Mouse (Mus musculus) midbrain, embryonic 12.5 days (tissue): ENCODE results near the gene Prex1. TPM values are rescaled to one million over a fixed set of nuclear protein-coding genes. Genes with fewer than 3 reads are reported as not detected.
"Not testable (repeated sequence)": the region's sequence is repeated elsewhere in the genome, so short reads cannot be mapped to it uniquely, and the experiment has no call there.

ENCODE experiments used
- ATAC-seq: fragments of 200-750 bp; cut with Nextera tagmentation; 2 replicates; pipeline ENCODE4 v1.8.0; 2017; ENCODE audit warnings: low read depth, moderate TSS enrichment, moderate library complexity; ENCODE audit not compliant: low FRiP score
- H3K27ac ChIP-seq: fragments of 300-500 bp; sonication (generic); replicated peaks from 2 replicates; pipeline ENCODE4 v1.5.1; 2016; ENCODE audit warnings: mild to moderate bottlenecking
- H3K27me3 ChIP-seq: fragments of 300-500 bp; sonication (generic); 2 replicates; pipeline ENCODE4 v1.6.1; 2016; ENCODE audit warnings: mild to moderate bottlenecking
- H3K36me3 ChIP-seq: fragments of 300-500 bp; sonication (generic); 2 replicates; pipeline ENCODE4 v1.6.1; 2016
- H3K4me1 ChIP-seq: fragments of 300-500 bp; sonication (generic); 2 replicates; pipeline ENCODE4 v1.6.1; 2016
- H3K4me2 ChIP-seq: fragments of 300-500 bp; sonication (generic); replicated peaks from 2 replicates; pipeline ENCODE4 v1.6.1; 2016; ENCODE audit warnings: mild to moderate bottlenecking, moderate library complexity
- H3K4me3 ChIP-seq: fragments of 300-500 bp; sonication (generic); 2 replicates; pipeline ENCODE4 v1.5.1; 2016; ENCODE audit warnings: mild to moderate bottlenecking
- H3K9ac ChIP-seq: fragments of 300-500 bp; sonication (generic); replicated peaks from 2 replicates; pipeline ENCODE4 v1.6.1; 2016; ENCODE audit warnings: mild to moderate bottlenecking, moderate library complexity
- H3K9me3 ChIP-seq: fragments of 300-500 bp; sonication (generic); 2 replicates; pipeline ENCODE4 v1.6.1; 2016; ENCODE audit warnings: mild to moderate bottlenecking
- WGBS: fragments of 180-500 bp; shearing (Covaris S2); methylation state at CpG from one replicate; pipeline ENCODE4 v1.1.7; 2016; 5-methylcytosine and 5-hydroxymethylcytosine counted together
- polyA plus RNA-seq: library from polyadenylated mRNA; unstranded; fragments of >200 nt; fragmentation: Nextera tagmentation; extraction: Ambion mirVana; gene quantifications from 2 replicates; pipeline ENCODE4 v1.2.1, GENCODE M21; 2016

Prex1 gene
- polyA plus RNA-seq, 1 experiment from 2014 or later = 26.2 TPM

DNA sequence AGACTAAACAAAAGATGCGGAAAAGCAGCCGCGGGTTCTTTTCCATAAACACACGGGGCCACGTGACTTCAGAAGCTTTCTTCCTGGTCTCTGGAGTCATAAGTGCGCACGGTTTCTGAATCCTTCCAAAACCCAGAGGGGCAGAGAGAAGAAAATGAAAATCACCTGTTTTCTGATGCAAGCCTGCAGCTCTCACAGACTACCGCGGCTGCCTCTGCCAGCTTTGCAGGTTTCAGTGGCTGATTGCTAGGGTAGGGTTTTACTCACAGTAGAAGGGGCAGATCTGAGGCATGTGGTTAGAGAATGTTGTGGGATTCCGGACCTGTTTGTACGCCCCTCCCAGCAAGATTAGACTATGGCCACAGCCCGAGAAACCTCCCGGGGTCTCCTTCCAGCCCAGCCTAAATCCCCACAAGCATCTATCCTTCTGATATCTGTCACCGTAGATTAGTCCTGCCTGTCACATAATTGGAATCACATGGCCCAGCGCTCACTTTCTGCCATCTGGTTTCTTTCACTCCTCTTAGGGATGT lies 21.9 kb upstream of the Prex1 start:
- WGBS = 30% methylated on average over 15 of the region's 15 CpGs
- H3K9ac ChIP-seq = 0 out of 2 replicates have a peak overlapping the region, but pooled peaks have one; percentile 20
- H3K4me1 ChIP-seq = peaks cover 9% of the 10 kb centered on the region
- no peaks in the 10 kb centered on the region for H3K9me3 ChIP-seq
- no peaks in the 10 kb centered on the region for H3K36me3 ChIP-seq
- peak overlapping the region; percentile 19; the same call in 1 of the 2 replicates for H3K4me2 ChIP-seq
- ATAC-seq = 0 out of 2 replicates have a peak, but pooled peaks have one; percentile 30
- H3K4me3 ChIP-seq = no peak overlapping the region
- peak overlapping the region; percentile 50 for H3K27ac ChIP-seq
- no peaks in the 10 kb centered on the region for H3K27me3 ChIP-seq

- H3K4me3 ChIP-seq = no peak overlapping the region
- H3K9me3 ChIP-seq = no peaks in the 10 kb centered on the region
- 84% methylated on average over 2 of the region's 2 CpGs for WGBS
- no peak overlapping the region for H3K4me2 ChIP-seq
- ATAC-seq = no peak
- H3K27ac ChIP-seq = no peak overlapping the region
- no peaks in the 10 kb centered on the region for H3K36me3 ChIP-seq
- H3K4me1 ChIP-seq = peaks cover 34% of the 10 kb centered on the region
- H3K27me3 ChIP-seq = no peaks in the 10 kb centered on the region
- H3K9ac ChIP-seq = no peak overlapping the region
Observed at GRCm38 (mm10) chr2:166732860-166733259, 19.2 kb upstream of the Prex1 start.

DNA sequence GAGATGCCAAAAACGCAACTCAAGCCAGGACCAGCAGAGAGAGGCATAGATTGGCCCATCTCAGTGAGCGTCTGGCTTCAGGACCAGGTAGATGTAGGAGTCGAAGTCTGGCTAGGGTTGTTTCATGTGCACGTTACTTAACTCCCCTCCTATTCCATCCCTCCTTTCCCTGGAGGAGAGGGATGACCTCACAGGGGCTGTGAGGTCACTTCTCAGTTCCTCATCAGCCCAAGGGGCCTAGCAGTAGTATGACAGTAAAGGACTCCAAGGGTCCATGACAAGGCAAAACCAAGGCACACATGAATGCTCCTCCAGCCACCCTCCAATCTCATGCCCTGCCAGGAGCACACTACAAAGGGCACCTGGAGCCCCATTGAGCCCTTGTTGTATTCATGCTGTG lies 18.5 kb upstream of the Prex1 start:
- peaks cover 34% of the 10 kb centered on the region for H3K4me1 ChIP-seq
- ATAC-seq = no peak
- WGBS = 87% methylated on average over 4 of the region's 4 CpGs
- H3K9ac ChIP-seq = no peak overlapping the region
- no peak overlapping the region for H3K4me2 ChIP-seq
- H3K27me3 ChIP-seq = no peaks in the 10 kb centered on the region
- H3K27ac ChIP-seq = no peak overlapping the region
- H3K4me3 ChIP-seq = no peak overlapping the region
- H3K36me3 ChIP-seq = no peaks in the 10 kb centered on the region
- no peaks in the 10 kb centered on the region for H3K9me3 ChIP-seq

GRCm38 (mm10) chr2:166731102-166731883 lies 17.7 kb upstream of the Prex1 start:
- H3K9ac ChIP-seq, H3K27ac ChIP-seq, H3K9me3 ChIP-seq, H3K4me2 ChIP-seq, ATAC-seq, H3K27me3 ChIP-seq, H3K4me3 ChIP-seq, H3K36me3 ChIP-seq: not testable (repeated sequence)
- H3K4me1 ChIP-seq = peaks cover 34% of the 10 kb centered on the region
- 95% methylated on average over 1 of the region's 1 CpGs for WGBS

DNA sequence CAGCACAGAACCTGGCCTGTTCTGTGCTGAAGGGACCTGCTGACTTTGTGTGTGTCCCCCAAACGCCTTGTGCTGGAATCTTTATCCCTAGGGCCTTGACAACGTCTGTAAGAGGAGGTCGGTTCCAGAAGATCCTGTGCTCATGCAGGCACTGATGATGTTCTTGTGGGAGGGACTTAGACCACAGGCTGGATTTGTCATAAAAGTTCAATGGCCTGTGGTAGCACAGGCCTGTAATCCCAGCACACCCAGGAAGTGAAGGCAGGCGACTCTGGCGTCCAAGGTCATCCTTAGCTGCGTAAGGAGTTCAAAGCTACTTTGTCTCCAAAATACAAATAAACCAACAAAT lies 16.9 kb upstream of the Prex1 start:
- peak; percentile 28; the same call in 1 of the 2 replicates for ATAC-seq
- peaks cover 31% of the 10 kb centered on the region for H3K4me1 ChIP-seq
- no peaks in the 10 kb centered on the region for H3K36me3 ChIP-seq
- peak overlapping the region; percentile 32; the same call in 1 of the 2 replicates for H3K4me2 ChIP-seq
- H3K27ac ChIP-seq = peak overlapping the region; percentile 88
- H3K9me3 ChIP-seq = no peaks in the 10 kb centered on the region
- WGBS = 47% methylated on average over 6 of the region's 6 CpGs
- H3K9ac ChIP-seq = no peak overlapping the region
- no peak overlapping the region for H3K4me3 ChIP-seq
- no peaks in the 10 kb centered on the region for H3K27me3 ChIP-seq

GRCm38 (mm10) chr2:166729656-166730566 lies 16.3 kb upstream of the Prex1 start:
- Histone ChIP-seq H3K27me3 (no peaks in the 10 kb centered on the region), H3K9me3 (no peaks in the 10 kb centered on the region), H3K36me3 (no peaks in the 10 kb centered on the region), H3K4me3 (no peak overlapping the region), H3K27ac (peak overlapping the region; percentile 88), H3K9ac (peak overlapping the region; percentile 7), H3K4me2 (peak overlapping the region; percentile 32), H3K4me1 (peaks cover 28% of the 10 kb centered on the region)
- ATAC-seq = peak; percentile 64; the same call in 1 of the 2 replicates
- 16% methylated on average over 19 of the region's 19 CpGs for WGBS

DNA sequence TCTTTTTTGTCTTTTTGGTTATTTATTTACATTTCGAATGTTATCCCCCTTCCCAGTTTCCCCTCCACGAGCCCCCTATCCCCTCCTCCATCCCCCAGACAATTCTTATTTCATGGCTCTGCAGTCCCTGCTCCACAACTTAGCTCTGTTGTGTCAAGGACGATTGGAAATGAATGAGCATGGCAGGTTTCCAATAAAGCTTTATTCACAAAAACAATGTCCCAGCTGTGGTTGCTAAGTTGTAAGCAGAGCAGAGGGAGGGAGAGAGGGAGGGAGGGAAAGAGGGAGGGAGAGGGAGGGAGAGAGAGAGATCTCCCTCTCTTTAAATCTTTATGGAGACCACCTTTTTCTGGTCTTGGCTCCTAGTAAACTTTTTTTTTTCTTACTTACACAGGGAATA lies 15.4 kb upstream of the Prex1 start:
- Histone ChIP-seq H3K9ac (no peak overlapping the region), H3K4me2 (no peak overlapping the region), H3K36me3 (no peaks in the 10 kb centered on the region), H3K27me3 (no peaks in the 10 kb centered on the region), H3K9me3 (no peaks in the 10 kb centered on the region), H3K27ac (no peak overlapping the region), H3K4me1 (peaks cover 28% of the 10 kb centered on the region), H3K4me3 (no peak overlapping the region)
- no peak for ATAC-seq
- 37% methylated on average over 3 of the region's 3 CpGs for WGBS

GRCm38 (mm10) chr2:166728261-166728680 lies 14.6 kb upstream of the Prex1 start:
- no peaks in the 10 kb centered on the region for H3K27me3 ChIP-seq
- H3K4me1 ChIP-seq = peaks cover 28% of the 10 kb centered on the region
- ATAC-seq = no peak
- 60% methylated on average over 3 of the region's 3 CpGs for WGBS
- H3K27ac ChIP-seq = no peak overlapping the region
- no peaks in the 10 kb centered on the region for H3K9me3 ChIP-seq
- no peak overlapping the region for H3K4me2 ChIP-seq
- H3K4me3 ChIP-seq = no peak overlapping the region
- no peak overlapping the region for H3K9ac ChIP-seq
- no peaks in the 10 kb centered on the region for H3K36me3 ChIP-seq

- no peaks in the 10 kb centered on the region for H3K36me3 ChIP-seq
- no peaks in the 10 kb centered on the region for H3K9me3 ChIP-seq
- no peak for ATAC-seq
- no peak overlapping the region for H3K27ac ChIP-seq
- WGBS = 86% methylated on average over 10 of the region's 10 CpGs
- no peak overlapping the region for H3K9ac ChIP-seq
- H3K27me3 ChIP-seq = no peaks in the 10 kb centered on the region
- no peak overlapping the region for H3K4me3 ChIP-seq
- peaks cover 28% of the 10 kb centered on the region for H3K4me1 ChIP-seq
- H3K4me2 ChIP-seq = no peak overlapping the region
Observed at GRCm38 (mm10) chr2:166727790-166728189, 14.2 kb upstream of the Prex1 start.

- Histone ChIP-seq H3K4me2 (no peak overlapping the region), H3K4me1 (peaks cover 28% of the 10 kb centered on the region), H3K9me3 (no peaks in the 10 kb centered on the region), H3K27me3 (peaks cover 3% of the 10 kb centered on the region; the same call in 1 of the 2 replicates), H3K4me3 (no peak overlapping the region), H3K27ac (no peak overlapping the region), H3K9ac (no peak overlapping the region), H3K36me3 (no peaks in the 10 kb centered on the region)
- no peak for ATAC-seq
- WGBS = 64% methylated on average over 6 of the region's 6 CpGs
Observed at GRCm38 (mm10) chr2:166726891-166727290, 13.3 kb upstream of the Prex1 start.

DNA sequence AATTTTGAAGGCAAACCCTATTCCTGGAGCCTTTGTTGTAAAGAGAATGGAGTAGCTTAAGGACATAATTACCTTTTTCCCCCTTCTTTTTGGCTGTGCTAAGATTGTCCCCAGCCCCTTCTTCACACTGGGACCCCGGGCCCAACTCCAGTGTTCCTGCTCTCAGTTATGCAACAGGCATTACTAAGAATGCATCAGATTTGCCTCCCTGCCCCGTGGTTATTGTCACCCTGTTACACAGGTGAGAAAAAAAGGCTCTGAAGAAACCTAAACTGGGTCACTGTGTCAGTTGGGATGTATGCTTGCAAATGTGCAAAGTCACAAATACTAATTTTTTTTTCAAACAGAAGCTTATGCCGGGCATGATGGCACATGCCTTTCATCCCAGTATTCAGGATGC lies 6.8 kb upstream of the Prex1 start:
- Histone ChIP-seq H3K9me3 (no peaks in the 10 kb centered on the region), H3K27ac (no peak overlapping the region)

DNA sequence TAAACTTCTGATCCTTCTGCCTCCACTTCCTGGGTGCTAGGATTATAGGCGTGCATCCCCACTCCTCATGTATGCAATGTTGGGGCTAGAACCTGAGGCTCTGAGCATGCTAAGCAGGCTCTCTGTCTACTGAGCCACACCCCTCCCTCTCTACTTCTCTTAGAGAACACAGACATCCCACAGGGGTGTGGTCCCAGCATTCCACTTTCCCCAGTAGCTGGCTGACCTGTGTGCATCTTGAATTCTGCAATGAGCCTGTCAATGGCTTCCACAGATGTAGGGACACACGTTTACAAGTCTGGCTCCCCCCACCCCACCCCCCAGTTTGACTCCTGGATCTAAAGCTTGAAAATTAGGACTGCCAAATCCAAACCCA lies 6.3 kb upstream of the Prex1 start:
- no peak for ATAC-seq
- Histone ChIP-seq H3K27me3 (peaks cover 8% of the 10 kb centered on the region), H3K36me3 (no peaks in the 10 kb centered on the region), H3K9me3 (no peaks in the 10 kb centered on the region), H3K4me2 (no peak overlapping the region), H3K4me3 (no peak overlapping the region), H3K9ac (no peak overlapping the region), H3K27ac (no peak overlapping the region), H3K4me1 (no peaks in the 10 kb centered on the region)
- WGBS = 77% methylated on average over 2 of the region's 2 CpGs

More for the DNA sequence above, 6.8 kb upstream of the Prex1 start:
- Histone ChIP-seq H3K4me2 (no peak overlapping the region), H3K4me3 (no peak overlapping the region), H3K9ac (no peak overlapping the region), H3K27me3 (peaks cover 7% of the 10 kb centered on the region), H3K36me3 (no peaks in the 10 kb centered on the region), H3K4me1 (no peaks in the 10 kb centered on the region)
- no peak for ATAC-seq
- 64% methylated on average over 3 of the region's 3 CpGs for WGBS
